Mouse (Mus musculus) stomach, embryonic 14.5 days (tissue): ENCODE results near the gene Grin2a. TPM values are rescaled to one million over a fixed set of nuclear protein-coding genes. Genes with fewer than 3 reads are reported as not detected.

Experiments
- ATAC-seq: fragments of 200-750 bp; cut with Nextera tagmentation; 2 replicates; pipeline ENCODE4 v1.8.0; 2017; ENCODE audit warnings: low read depth, moderate TSS enrichment; ENCODE audit not compliant: insufficient number of reproducible peaks, insufficient read depth, low FRiP score
- H3K27ac ChIP-seq: fragments of 300-500 bp; sonication (generic); 2 replicates; pipeline ENCODE4 v1.5.1; 2014; ENCODE audit warnings: mild to moderate bottlenecking, low read length, moderate library complexity, mixed read lengths
- H3K27me3 ChIP-seq: fragments of 300-500 bp; sonication (generic); 2 replicates; pipeline ENCODE4 v1.6.1; 2014; ENCODE audit warnings: low read length, control low read depth, mixed read lengths; ENCODE audit not compliant: control insufficient read depth, insufficient read depth
- H3K36me3 ChIP-seq: fragments of 300-500 bp; sonication (generic); 2 replicates; pipeline ENCODE4 v1.6.1; 2014; ENCODE audit warnings: mild to moderate bottlenecking, control low read depth, low read length, moderate library complexity, mixed read lengths; ENCODE audit not compliant: control insufficient read depth, insufficient read depth
- H3K4me1 ChIP-seq: fragments of 300-500 bp; sonication (generic); 2 replicates; pipeline ENCODE4 v1.6.1; 2014; ENCODE audit warnings: low read length, control low read depth, mixed read lengths; ENCODE audit not compliant: control insufficient read depth, insufficient read depth
- H3K4me2 ChIP-seq: fragments of 300-500 bp; sonication (generic); replicated peaks from 2 replicates; pipeline ENCODE4 v1.6.1; 2014; ENCODE audit warnings: low read depth, low read length, control low read depth
- H3K4me3 ChIP-seq: fragments of 300-500 bp; sonication (generic); 2 replicates; pipeline ENCODE4 v1.5.1; 2014; ENCODE audit warnings: low read depth, low read length, control low read depth
- H3K9ac ChIP-seq: fragments of 300-500 bp; sonication (generic); replicated peaks from 2 replicates; pipeline ENCODE4 v1.6.1; 2014; ENCODE audit warnings: low read depth, mild to moderate bottlenecking, control low read depth, low read length, moderate library complexity, mixed read lengths
- H3K9me3 ChIP-seq: fragments of 300-500 bp; sonication (generic); 2 replicates; pipeline ENCODE4 v1.6.1; 2016; ENCODE audit warnings: low read depth, low read length, control low read depth; ENCODE audit not compliant: control insufficient read depth
- WGBS: fragments of 180-500 bp; shearing (Covaris S2); extraction: QIAGEN DNeasy Blood & Tissue Kit; methylation state at CpG from one replicate; pipeline ENCODE4 v1.1.7; 2014; 5-methylcytosine and 5-hydroxymethylcytosine counted together
- polyA plus RNA-seq: library from polyadenylated mRNA; unstranded; fragments of >200 nt; fragmentation: Nextera tagmentation; extraction: Ambion mirVana; gene quantifications from 2 replicates; pipeline ENCODE4 v1.2.1, GENCODE M21; 2014

Gene Grin2a
- polyA plus RNA-seq, 1 experiment from 2014 or later: 0.85 TPM

DNA sequence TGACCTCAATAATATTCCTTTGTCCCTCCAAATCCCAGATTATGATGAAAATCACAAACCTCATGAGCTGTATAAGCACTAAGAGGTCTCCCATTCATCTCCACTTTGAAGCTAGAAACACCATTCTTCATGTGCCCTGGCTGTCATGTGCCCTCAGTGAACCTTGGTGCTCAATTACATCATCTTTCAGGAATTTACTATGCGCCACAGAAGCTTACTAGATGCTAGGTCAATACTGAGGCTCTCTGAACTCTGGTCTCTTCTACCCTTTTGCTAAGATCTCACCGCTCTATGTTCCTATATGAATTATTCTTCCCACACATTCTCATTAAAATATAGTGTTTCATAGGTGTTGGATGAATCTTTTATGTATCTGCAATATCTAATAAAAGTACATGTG, 387.9 kb downstream of the Grin2a start:
- Histone ChIP-seq H3K9me3 (no peaks in the 10 kb centered on the region), H3K9ac (no peak overlapping the region), H3K4me1 (no peaks in the 10 kb centered on the region), H3K4me3 (no peak overlapping the region), H3K27ac (no peak overlapping the region), H3K27me3 (no peaks in the 10 kb centered on the region), H3K36me3 (no peaks in the 10 kb centered on the region), H3K4me2 (no peak overlapping the region)
- WGBS: 66% methylated on average over 2 of the region's 2 CpGs
- no peak for ATAC-seq

- Histone ChIP-seq H3K4me3 (no peak overlapping the region), H3K9me3 (no peaks in the 10 kb centered on the region), H3K27me3 (no peaks in the 10 kb centered on the region), H3K27ac (no peak overlapping the region), H3K9ac (no peak overlapping the region), H3K36me3 (no peaks in the 10 kb centered on the region), H3K4me1 (no peaks in the 10 kb centered on the region), H3K4me2 (no peak overlapping the region)
- ATAC-seq: no peak
- 76% methylated on average over 5 of the region's 5 CpGs for WGBS
Measured at GRCm38 (mm10) chr16:9603983-9604382, 391.4 kb downstream of the Grin2a start.

DNA sequence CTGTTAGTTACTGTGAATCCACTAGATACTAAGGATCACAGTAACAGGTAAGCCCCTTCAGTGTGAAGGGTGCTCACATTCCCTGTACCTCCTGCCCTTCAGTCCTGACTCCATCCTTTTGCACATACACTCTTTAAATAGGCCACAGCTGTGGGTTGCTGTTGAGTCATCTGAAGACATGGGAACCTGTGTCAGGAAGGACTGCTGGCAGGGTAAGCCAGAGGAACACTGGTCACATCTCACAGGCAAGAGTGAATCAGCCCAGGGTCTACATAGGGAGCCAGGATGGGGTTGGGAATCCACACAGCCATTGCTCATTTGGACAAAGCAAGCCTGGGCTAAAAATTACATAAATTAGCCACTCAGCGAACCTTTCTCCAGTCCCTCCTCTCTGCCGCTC, 392.8 kb downstream of the Grin2a start:
- no peak overlapping the region for H3K9ac ChIP-seq
- WGBS: 92% methylated on average over 2 of the region's 2 CpGs
- H3K36me3 ChIP-seq: no peaks in the 10 kb centered on the region
- H3K4me3 ChIP-seq: no peak overlapping the region
- no peaks in the 10 kb centered on the region for H3K9me3 ChIP-seq
- no peaks in the 10 kb centered on the region for H3K4me1 ChIP-seq
- H3K27me3 ChIP-seq: no peaks in the 10 kb centered on the region
- no peak overlapping the region for H3K4me2 ChIP-seq
- no peak for ATAC-seq
- no peak overlapping the region for H3K27ac ChIP-seq

GRCm38 (mm10) chr16:9589176-9589575, 406.2 kb downstream of the Grin2a start:
- H3K4me2 ChIP-seq: no peak overlapping the region
- no peaks in the 10 kb centered on the region for H3K36me3 ChIP-seq
- WGBS: 72% methylated on average over 2 of the region's 2 CpGs
- H3K27ac ChIP-seq: no peak overlapping the region
- H3K9me3 ChIP-seq: no peaks in the 10 kb centered on the region
- no peaks in the 10 kb centered on the region for H3K4me1 ChIP-seq
- ATAC-seq: no peak
- no peaks in the 10 kb centered on the region for H3K27me3 ChIP-seq
- H3K4me3 ChIP-seq: no peak overlapping the region
- H3K9ac ChIP-seq: no peak overlapping the region

DNA sequence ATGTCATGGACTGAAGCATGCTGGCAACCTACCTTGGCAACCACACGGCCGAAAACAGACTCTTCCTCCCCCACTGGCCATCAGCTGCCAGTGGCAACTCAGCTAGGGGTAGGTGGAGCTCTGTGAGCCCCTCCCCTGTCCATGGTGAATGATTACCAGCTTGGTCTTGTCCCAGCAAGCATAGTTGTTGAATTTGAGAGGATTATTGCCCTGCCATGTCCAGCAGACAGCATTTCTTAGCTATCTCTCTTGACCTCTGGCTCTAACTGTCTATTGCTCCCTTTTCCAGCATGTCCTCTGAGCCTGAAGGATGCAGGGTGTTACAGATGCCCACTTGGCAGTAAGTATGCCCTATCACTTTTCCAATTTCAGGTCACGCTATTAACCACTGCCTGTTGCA, 406.9 kb downstream of the Grin2a start:
- no peak for ATAC-seq
- Histone ChIP-seq H3K27ac (no peak overlapping the region), H3K36me3 (no peaks in the 10 kb centered on the region), H3K9ac (no peak overlapping the region), H3K4me2 (no peak overlapping the region), H3K4me1 (no peaks in the 10 kb centered on the region), H3K27me3 (no peaks in the 10 kb centered on the region), H3K9me3 (no peaks in the 10 kb centered on the region), H3K4me3 (no peak overlapping the region)
- WGBS: 66% methylated on average over 3 of the region's 3 CpGs

DNA sequence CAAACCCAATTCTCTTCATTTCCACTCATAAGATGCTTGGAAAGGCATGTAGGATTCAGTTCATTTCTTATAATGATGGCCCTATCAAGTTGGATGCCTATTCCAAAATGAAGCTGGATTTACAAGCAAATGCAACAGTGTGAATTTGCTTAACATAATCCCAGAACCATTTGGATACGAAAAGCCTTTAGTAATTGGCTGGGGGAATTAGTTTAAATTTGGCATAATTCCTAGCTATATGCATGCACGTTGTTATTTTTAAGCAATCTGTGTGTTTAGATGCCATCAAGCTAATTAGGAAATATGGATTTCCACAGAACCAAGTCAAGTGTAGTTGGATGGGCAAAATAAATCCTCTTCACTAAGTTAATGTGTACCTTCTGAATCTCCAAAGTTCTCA, 411.4 kb downstream of the Grin2a start:
- Histone ChIP-seq H3K4me3 (no peak overlapping the region), H3K4me1 (no peaks in the 10 kb centered on the region), H3K9me3 (no peaks in the 10 kb centered on the region), H3K27ac (no peak overlapping the region), H3K36me3 (no peaks in the 10 kb centered on the region), H3K4me2 (no peak overlapping the region), H3K9ac (no peak overlapping the region), H3K27me3 (no peaks in the 10 kb centered on the region)
- no peak for ATAC-seq
- 78% methylated on average over 2 of the region's 2 CpGs for WGBS

DNA sequence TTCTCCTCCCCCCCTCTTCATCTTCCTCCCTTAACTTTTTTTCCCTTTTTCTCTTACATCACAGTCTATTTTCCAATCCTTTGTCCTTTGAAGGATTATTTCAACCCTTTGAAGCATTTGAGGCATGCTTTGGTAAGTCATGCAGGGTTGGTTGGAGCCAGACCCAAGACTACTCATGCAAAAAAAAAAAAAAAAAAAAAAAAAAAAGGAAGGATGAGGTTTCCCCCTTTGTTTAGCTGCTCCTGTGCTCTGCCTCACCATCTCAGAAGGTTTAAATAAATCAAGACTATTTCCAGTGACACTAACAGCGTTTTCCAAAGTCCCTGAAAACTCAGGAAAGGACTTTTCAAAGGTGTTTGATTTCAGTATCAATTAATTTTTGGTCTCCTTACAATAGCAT, 423.6 kb downstream of the Grin2a start:
- WGBS: 35% methylated on average over 1 of the region's 1 CpGs

GRCm38 (mm10) chr16:9567286-9567685, 428.1 kb downstream of the Grin2a start:
- H3K27me3 ChIP-seq: no peaks in the 10 kb centered on the region
- 51% methylated on average over 2 of the region's 2 CpGs for WGBS
- no peak overlapping the region for H3K4me3 ChIP-seq

More for the DNA sequence above, 423.6 kb downstream of the Grin2a start:
- Histone ChIP-seq H3K36me3 (no peaks in the 10 kb centered on the region), H3K4me3 (no peak overlapping the region), H3K9ac (no peak overlapping the region), H3K9me3 (no peaks in the 10 kb centered on the region), H3K27me3 (no peaks in the 10 kb centered on the region), H3K4me2 (no peak overlapping the region), H3K4me1 (no peaks in the 10 kb centered on the region), H3K27ac (no peak overlapping the region)
- no peak for ATAC-seq

DNA sequence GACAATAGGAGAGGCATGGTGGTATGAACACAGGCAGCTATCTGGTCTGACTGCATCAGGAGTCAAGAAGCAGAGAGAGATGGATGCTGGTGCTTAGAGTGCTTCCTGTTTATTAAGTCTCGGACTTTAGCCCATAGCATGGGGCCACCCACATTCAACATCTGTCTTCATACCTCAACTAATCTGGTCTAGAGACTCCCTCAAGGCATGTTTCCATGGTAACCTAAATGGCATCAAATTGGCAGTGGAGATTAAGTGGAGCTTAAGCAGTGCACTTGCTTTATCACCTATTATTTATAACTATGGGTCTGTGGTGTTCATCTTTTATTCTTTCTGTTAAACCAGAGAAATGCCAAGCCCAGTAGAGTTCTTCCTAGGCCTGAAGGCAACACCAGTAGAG, 433.5 kb downstream of the Grin2a start:
- no peaks in the 10 kb centered on the region for H3K9me3 ChIP-seq
- H3K36me3 ChIP-seq: no peaks in the 10 kb centered on the region
- H3K9ac ChIP-seq: no peak overlapping the region
- no peaks in the 10 kb centered on the region for H3K4me1 ChIP-seq
- H3K4me2 ChIP-seq: no peak overlapping the region
- H3K27ac ChIP-seq: no peak overlapping the region
- H3K4me3 ChIP-seq: no peak overlapping the region
- no peak for ATAC-seq
- no peaks in the 10 kb centered on the region for H3K27me3 ChIP-seq
- 48% methylated on average over 1 of the region's 1 CpGs for WGBS

More at GRCm38 (mm10) chr16:9567286-9567685, 428.1 kb downstream of the Grin2a start:
- Histone ChIP-seq H3K36me3 (no peaks in the 10 kb centered on the region), H3K4me2 (no peak overlapping the region), H3K4me1 (no peaks in the 10 kb centered on the region), H3K27ac (no peak overlapping the region), H3K9me3 (no peaks in the 10 kb centered on the region), H3K9ac (no peak overlapping the region)
- ATAC-seq: no peak
